Mouse (Mus musculus) embryonic fibroblast, embryonic 13.5 days (primary cell): ENCODE data around the gene Ahdc1.

Experiments used
- CTCF ChIP-seq: IDR thresholded peaks from 2 replicates; pipeline ENCODE4 v1.5.1; 2011; ENCODE audit warnings: mild to moderate bottlenecking, control low read depth, low read length, moderate library complexity, borderline replicate concordance; ENCODE audit not compliant: insufficient read depth
- POLR2A ChIP-seq: IDR thresholded peaks from 2 replicates; pipeline ENCODE4 v1.6.1; 2011; ENCODE audit warnings: low read depth, mild to moderate bottlenecking, control low read depth, low read length, moderate library complexity

- no peak for TF ChIP-seq POLR2A
- TF ChIP-seq CTCF = no peak
Measured at GRCm38 (mm10) chr4:133045771-133046474, 34.9 kb downstream of the Ahdc1 start.
